Mouse (Mus musculus) kidney, postnatal 36 days (tissue): ENCODE measurements around the gene Ucp2.

Experiments
- DNase-seq, 2 experiments: peaks; one replicate each; pipeline ENCODE4 v3.0.0; 2021 to 2022; ENCODE audit warnings: mixed read lengths in 2 of 2

Gene Ucp2

GRCm38 (mm10) chr7:100493117-100493483 is at the start of gene Ucp2:
Gene Ucp2, plus strand, starts transcription at chr7:100493337.
- peak; percentile 88 to 92 for DNase-seq

- no peak for DNase-seq
Measured at GRCm38 (mm10) chr7:100443728-100444127, 49.4 kb upstream of the Ucp2 start.

GRCm38 (mm10) chr7:100446271-100446670 is 46.9 kb upstream of the Ucp2 start:
- DNase-seq, result no peak

- no peak for DNase-seq
Measured at GRCm38 (mm10) chr7:100448530-100448929, 44.6 kb upstream of the Ucp2 start.

GRCm38 (mm10) chr7:100448985-100449384 is 44.2 kb upstream of the Ucp2 start:
- no peak for DNase-seq

- DNase-seq, result no peak
Measured at GRCm38 (mm10) chr7:100458153-100458552, 35.0 kb upstream of the Ucp2 start.

GRCm38 (mm10) chr7:100459862-100460261 is 33.3 kb upstream of the Ucp2 start:
- DNase-seq, result no peak

GRCm38 (mm10) chr7:100461621-100462151 is 31.5 kb upstream of the Ucp2 start:
- DNase-seq, result peak; percentile 89 to 93

GRCm38 (mm10) chr7:100463194-100463593 is 29.9 kb upstream of the Ucp2 start:
- no peak for DNase-seq

GRCm38 (mm10) chr7:100463757-100464156 is 29.4 kb upstream of the Ucp2 start:
- DNase-seq, result peak; percentile 64 to 83

GRCm38 (mm10) chr7:100464248-100464647 is 28.9 kb upstream of the Ucp2 start:
- peak in 1 of 2 experiments; percentile 27 for DNase-seq

GRCm38 (mm10) chr7:100465248-100465647 is 27.9 kb upstream of the Ucp2 start:
- peak; percentile 84 to 91 for DNase-seq

- DNase-seq, result peak; percentile 94
Measured at GRCm38 (mm10) chr7:100465656-100466309, 27.4 kb upstream of the Ucp2 start.

- DNase-seq, result no peak
Measured at GRCm38 (mm10) chr7:100466781-100467510, 26.2 kb upstream of the Ucp2 start.

- no peak for DNase-seq
Measured at GRCm38 (mm10) chr7:100468761-100469160, 24.4 kb upstream of the Ucp2 start.

GRCm38 (mm10) chr7:100469502-100469901 is 23.6 kb upstream of the Ucp2 start:
- DNase-seq, result no peak

GRCm38 (mm10) chr7:100470796-100471406 is 22.2 kb upstream of the Ucp2 start:
- no peak for DNase-seq

GRCm38 (mm10) chr7:100471407-100471797 is 21.7 kb upstream of the Ucp2 start:
- DNase-seq, result no peak

GRCm38 (mm10) chr7:100472777-100473176 is 20.4 kb upstream of the Ucp2 start, which contains the start of gene Ucp3:
Gene Ucp3, plus strand, starts transcription at chr7:100472990.
- DNase-seq, result no peak

GRCm38 (mm10) chr7:100473846-100474454 is 19.2 kb upstream of the Ucp2 start:
- DNase-seq, result peak in 1 of 2 experiments; percentile 49

GRCm38 (mm10) chr7:100474680-100475079 is 18.5 kb upstream of the Ucp2 start:
- DNase-seq, result peak; percentile 84 to 87

- DNase-seq, result no peak
Measured at GRCm38 (mm10) chr7:100479100-100479822, 13.9 kb upstream of the Ucp2 start.

- DNase-seq, result no peak
Measured at GRCm38 (mm10) chr7:100479823-100480164, 13.3 kb upstream of the Ucp2 start.
